Mouse (Mus musculus) ES-Bruce4 (cell line): ENCODE data around the gene Tulp1. TPM values are rescaled to one million over a fixed set of nuclear protein-coding genes. Genes with fewer than 3 reads are reported as not detected.
A peak's percentile ranks its signal among the peaks of the same experiment; 100 is the strongest.

Experiments used
- H3K27ac ChIP-seq: 2 replicates; pipeline ENCODE4 v1.5.1; 2012; ENCODE audit warnings: low read length, inconsistent platforms; ENCODE audit not compliant: insufficient read depth
- H3K27me3 ChIP-seq: 2 replicates; pipeline ENCODE4 v1.6.1; 2012; ENCODE audit warnings: mild to moderate bottlenecking, low read length, inconsistent platforms; ENCODE audit not compliant: control insufficient read depth, poor library complexity, insufficient read depth, severe bottlenecking
- H3K36me3 ChIP-seq: 2 replicates; pipeline ENCODE4 v1.6.1; 2012; ENCODE audit warnings: inconsistent platforms, mild to moderate bottlenecking, low read length, moderate library complexity; ENCODE audit not compliant: control insufficient read depth, poor library complexity, insufficient read depth, severe bottlenecking
- H3K4me1 ChIP-seq: one replicate; pipeline ENCODE4 v1.8.1; 2011; ENCODE audit warnings: low read length; ENCODE audit not compliant: control insufficient read depth, insufficient read depth
- H3K4me3 ChIP-seq: 2 replicates; pipeline ENCODE4 v1.5.1; 2011; ENCODE audit warnings: low read depth, mild to moderate bottlenecking, low read length
- H3K9ac ChIP-seq: 2 replicates; pipeline ENCODE4 v1.6.1; 2012; ENCODE audit warnings: low read depth, mild to moderate bottlenecking, inconsistent platforms; ENCODE audit not compliant: poor library complexity, severe bottlenecking
- H3K9me3 ChIP-seq: replicated peaks from 2 replicates; pipeline ENCODE4 v1.6.1; 2012; ENCODE audit warnings: mild to moderate bottlenecking, low read length, inconsistent platforms; ENCODE audit not compliant: control insufficient read depth, poor library complexity, insufficient read depth, severe bottlenecking
- CTCF ChIP-seq: IDR thresholded peaks from one replicate; pipeline ENCODE4 v1.8.1; 2011; ENCODE audit warnings: low read depth, low read length
- EP300 ChIP-seq: IDR thresholded peaks from 2 replicates; pipeline ENCODE4 v1.6.1; 2011; ENCODE audit warnings: low read depth, low read length; ENCODE audit not compliant: insufficient read depth
- POLR2A ChIP-seq: IDR thresholded peaks from one replicate; pipeline ENCODE4 v1.8.1; 2011; ENCODE audit warnings: low read length; ENCODE audit not compliant: insufficient read depth
- polyA plus RNA-seq: library from polyadenylated mRNA; stranded (reverse); fragments of >200 nt; gene quantifications from 2 replicates; pipeline ENCODE4 v1.2.4, GENCODE M21; 2011; ENCODE audit warnings: low read depth; ENCODE audit not compliant: missing spikeins, insufficient read depth, insufficient read length

Gene Tulp1
- polyA plus RNA-seq, 1 experiment: 14.0 TPM

DNA sequence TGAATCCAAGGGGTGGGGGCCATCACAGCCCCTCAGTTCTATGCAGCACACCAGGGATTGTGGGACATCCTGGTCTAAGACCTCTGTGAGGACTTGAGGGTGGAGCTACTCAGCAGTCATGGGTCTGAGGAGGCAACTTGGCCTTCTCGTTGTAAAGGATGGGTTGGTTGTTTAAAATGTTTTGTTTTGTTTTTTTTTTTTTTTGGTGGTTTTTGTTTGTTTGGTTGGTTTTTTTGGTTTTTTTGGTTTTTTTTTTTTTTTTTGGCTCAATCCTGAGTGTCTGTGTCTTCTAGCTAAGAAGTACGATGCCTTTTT is 34.8 kb downstream of the Tulp1 start:
- no peak for TF ChIP-seq POLR2A
- peaks cover 14% of the 10 kb centered on the region for H3K4me1 ChIP-seq
- peaks cover 30% of the 10 kb centered on the region for H3K36me3 ChIP-seq
- H3K27me3 ChIP-seq: no peaks in the 10 kb centered on the region
- H3K9ac ChIP-seq: peak overlapping the region; percentile 95
- H3K27ac ChIP-seq: peak overlapping the region; percentile 56
- no peaks in the 10 kb centered on the region for H3K9me3 ChIP-seq
- peak overlapping the region; percentile 85 for H3K4me3 ChIP-seq

DNA sequence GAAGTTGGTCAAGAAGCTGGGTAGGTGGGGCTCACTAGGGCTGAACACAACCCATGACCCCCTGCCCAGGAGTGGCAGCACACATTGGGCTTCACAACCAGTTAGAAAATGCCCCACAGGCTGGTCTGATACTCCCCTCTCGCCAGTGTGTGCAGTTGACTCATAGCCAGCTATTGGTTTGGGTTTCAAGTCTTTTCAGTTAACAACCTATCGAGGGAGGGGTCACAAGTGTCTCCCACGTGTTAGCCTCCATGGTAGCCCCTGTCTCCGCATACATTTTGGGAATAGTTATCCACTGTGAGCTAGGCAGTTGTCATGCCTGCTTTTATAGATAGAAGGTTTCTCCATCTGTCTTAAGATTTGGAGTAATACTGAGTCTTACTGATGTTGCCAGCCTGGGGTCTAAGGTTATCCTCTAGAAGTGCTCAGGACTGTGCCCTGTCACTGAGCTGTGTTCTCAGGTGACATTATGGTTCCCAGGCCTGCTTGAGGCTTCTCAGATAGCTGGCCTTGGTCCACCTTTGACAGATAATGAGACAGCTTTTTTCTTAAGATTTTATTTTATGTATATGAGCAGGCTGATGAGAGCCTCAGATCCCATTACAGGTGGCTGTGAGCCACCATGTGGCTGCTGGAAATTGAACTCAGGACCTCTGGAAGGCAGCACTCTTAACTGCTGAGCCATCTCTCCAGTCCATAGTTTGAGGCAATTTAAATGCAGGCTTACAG is 35.4 kb downstream of the Tulp1 start:
- no peaks in the 10 kb centered on the region for H3K9me3 ChIP-seq
- peak overlapping the region; percentile 56 for H3K27ac ChIP-seq
- H3K4me3 ChIP-seq: peak overlapping the region; percentile 85
- peaks cover 30% of the 10 kb centered on the region for H3K36me3 ChIP-seq
- peak overlapping the region; percentile 95 for H3K9ac ChIP-seq
- H3K27me3 ChIP-seq: no peaks in the 10 kb centered on the region
- TF ChIP-seq EP300 (no peak), POLR2A (no peak), CTCF (no peak)
- peaks cover 14% of the 10 kb centered on the region for H3K4me1 ChIP-seq

- Histone ChIP-seq H3K9ac (peak overlapping the region; percentile 95), H3K36me3 (peaks cover 30% of the 10 kb centered on the region), H3K4me1 (peaks cover 14% of the 10 kb centered on the region), H3K9me3 (no peaks in the 10 kb centered on the region), H3K4me3 (peak overlapping the region; percentile 85), H3K27ac (peak overlapping the region; percentile 56), H3K27me3 (no peaks in the 10 kb centered on the region)
- TF ChIP-seq POLR2A (no peak), EP300 (no peak), CTCF (no peak)
Measured at GRCm38 (mm10) chr17:28328946-28329345, 36.1 kb downstream of the Tulp1 start.

DNA sequence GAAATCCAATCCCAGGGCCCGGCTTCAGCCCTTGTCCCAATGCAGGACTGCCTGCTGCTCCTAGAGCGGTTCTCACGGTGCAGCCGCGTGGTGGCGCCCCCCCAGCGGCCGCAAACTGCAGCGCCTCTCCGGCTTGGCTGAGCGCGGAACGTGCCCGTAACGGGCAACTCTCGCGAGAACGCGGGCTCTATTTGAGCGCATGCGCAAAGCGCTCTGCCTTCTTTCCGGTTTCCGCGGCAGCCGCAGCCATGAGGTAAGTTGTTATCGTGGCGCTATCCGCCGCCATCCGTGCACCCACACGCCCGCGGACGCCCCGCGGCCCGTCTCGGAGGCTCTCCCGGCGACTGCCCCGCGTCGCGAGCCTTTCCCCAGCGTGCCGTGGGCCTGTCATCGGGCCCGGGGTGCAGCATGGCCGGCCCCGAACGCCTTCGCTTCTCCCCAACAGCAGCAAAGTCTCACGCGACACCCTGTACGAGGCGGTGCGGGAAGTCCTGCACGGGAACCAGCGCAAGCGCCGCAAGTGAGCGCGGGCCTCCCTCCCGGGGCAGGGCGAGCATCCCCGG is 36.6 kb downstream of the Tulp1 start, which contains the start of gene Rpl10a:
Rpl10a (plus strand) TSS at position 106 of the 563 bp plus-strand sequence.
- H3K27me3 ChIP-seq: no peaks in the 10 kb centered on the region
- H3K4me3 ChIP-seq: peak within 1 kb of the TSS; percentile 85
- peak within 1 kb of the TSS; percentile 95 for H3K9ac ChIP-seq
- H3K27ac ChIP-seq: peak within 1 kb of the TSS; percentile 56
- H3K4me1 ChIP-seq: peaks cover 14% of the 10 kb centered on the region
- H3K9me3 ChIP-seq: no peaks in the 10 kb centered on the region
- peaks cover 30% of the 10 kb centered on the region for H3K36me3 ChIP-seq
- no peak for TF ChIP-seq EP300
- TF ChIP-seq CTCF: peak; percentile 65
- peak; percentile 88 for TF ChIP-seq POLR2A

DNA sequence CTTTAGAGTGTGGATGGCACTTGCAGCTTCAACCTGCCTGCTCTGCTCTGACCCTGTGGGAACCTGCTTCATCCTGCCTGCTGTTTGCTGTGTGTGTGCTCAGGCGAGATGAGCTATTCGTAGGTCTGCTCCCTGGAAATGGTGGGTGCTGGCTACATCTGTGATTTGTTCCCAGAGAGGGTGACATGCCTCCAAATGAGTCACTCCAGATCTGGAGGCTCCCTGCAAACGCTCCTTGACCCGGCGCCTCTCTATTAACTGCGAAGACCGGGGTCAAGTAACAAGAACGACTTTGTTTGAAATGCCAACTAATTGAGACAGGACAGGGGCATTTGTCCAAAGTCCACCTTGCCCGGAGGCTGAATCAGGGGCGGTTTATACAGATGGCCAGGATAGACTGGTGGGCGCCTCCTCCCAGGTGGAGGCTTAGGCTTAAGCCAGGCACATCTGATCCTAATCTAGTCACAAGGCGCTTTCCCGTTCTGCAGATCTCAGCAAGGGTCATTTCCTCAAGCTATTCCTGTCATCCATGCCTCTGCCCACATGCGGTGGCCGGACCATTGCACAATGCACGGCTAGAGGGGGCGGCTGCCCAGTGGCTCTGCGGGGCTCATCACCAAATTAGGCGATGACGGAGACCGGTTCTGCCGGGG is 37.2 kb downstream of the Tulp1 start:
- H3K36me3 ChIP-seq: peaks cover 30% of the 10 kb centered on the region
- H3K4me1 ChIP-seq: peaks cover 11% of the 10 kb centered on the region

GRCm38 (mm10) chr17:28326951-28327350 is 38.1 kb downstream of the Tulp1 start:
- peaks cover 6% of the 10 kb centered on the region for H3K4me1 ChIP-seq
- H3K27me3 ChIP-seq: no peaks in the 10 kb centered on the region
- no peaks in the 10 kb centered on the region for H3K9me3 ChIP-seq
- H3K9ac ChIP-seq: no peak overlapping the region
- H3K36me3 ChIP-seq: peaks cover 30% of the 10 kb centered on the region
- no peak overlapping the region for H3K4me3 ChIP-seq
- TF ChIP-seq CTCF (no peak), POLR2A (no peak), EP300 (no peak)
- H3K27ac ChIP-seq: no peak overlapping the region

More for the DNA sequence above, 37.2 kb downstream of the Tulp1 start:
- Histone ChIP-seq H3K9ac (peak overlapping the region; percentile 95), H3K9me3 (no peaks in the 10 kb centered on the region), H3K27me3 (no peaks in the 10 kb centered on the region), H3K4me3 (peak overlapping the region; percentile 50), H3K27ac (peak overlapping the region; percentile 40)
- 0 out of 2 replicates have a peak, but pooled peaks have one; percentile 23 for TF ChIP-seq EP300
- TF ChIP-seq POLR2A: no peak
